Mouse (Mus musculus) lung, adult 2 months (tissue): ENCODE results near the gene Tfdp2. TPM values are rescaled to one million over a fixed set of nuclear protein-coding genes. Genes with fewer than 3 reads are reported as not detected.
A peak's percentile ranks its signal among the peaks of the same experiment; 100 is the strongest.

ENCODE experiments used
- DNase-seq: peaks from one replicate; pipeline ENCODE4 v3.0.0; 2022
- H3K4me1 ChIP-seq: fragments of 200-500 bp; 2 replicates; pipeline ENCODE4 v1.6.1; 2011; ENCODE audit warnings: low read length; ENCODE audit not compliant: control insufficient read depth, insufficient read depth
- H3K4me3 ChIP-seq: fragments of 200-500 bp; replicated peaks from 2 replicates; pipeline ENCODE3; 2011; ENCODE audit warnings: low read depth, mild to moderate bottlenecking, control low read depth, low read length; ENCODE audit errors: extremely low read depth
- CTCF ChIP-seq: fragments of 200-500 bp; IDR thresholded peaks from 2 replicates; pipeline ENCODE4 v1.5.1; 2011; ENCODE audit warnings: mild to moderate bottlenecking, low read length, control low read depth; ENCODE audit not compliant: insufficient read depth
- POLR2A ChIP-seq: fragments of 200-500 bp; IDR thresholded peaks from 2 replicates; pipeline ENCODE4 v1.6.1; 2011; ENCODE audit warnings: low read depth, mild to moderate bottlenecking, control low read depth, low read length, borderline replicate concordance; ENCODE audit errors: extremely low read depth
- WGBS: fragments of 180-500 bp; shearing (Covaris S2); methylation state at CpG from one replicate; pipeline ENCODE4 v1.1.7; 2018; 5-methylcytosine and 5-hydroxymethylcytosine counted together
- polyA plus RNA-seq: library from polyadenylated mRNA; depleted of rRNA; stranded (reverse); fragments of >200 nt; gene quantifications from 2 replicates; pipeline ENCODE4 v1.2.3, GENCODE M21; 2012

Gene Tfdp2
- polyA plus RNA-seq, 1 experiment, result 19.5 TPM

DNA sequence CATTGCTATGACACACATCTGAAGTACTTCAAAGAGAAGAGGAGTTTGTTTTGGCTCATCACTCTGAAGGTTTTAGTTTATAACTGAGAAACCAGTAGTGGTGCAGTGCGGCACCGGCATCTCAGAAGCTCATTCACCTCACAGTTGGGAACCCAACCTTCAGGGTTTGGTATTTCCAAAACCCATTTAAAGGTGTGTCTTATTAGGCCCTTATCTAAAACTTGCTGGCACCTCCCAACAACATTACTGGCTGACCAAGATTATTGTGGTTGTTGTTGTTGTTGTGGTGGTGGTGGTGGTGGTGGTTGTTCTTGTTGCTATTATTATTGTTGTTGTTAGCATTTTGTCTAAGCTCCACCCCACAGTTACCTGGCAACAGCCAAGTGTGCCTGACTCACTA is 58.7 kb downstream of the Tfdp2 start:
- 94% methylated on average over 2 of the region's 2 CpGs for WGBS
- no peak for DNase-seq
- Histone ChIP-seq H3K4me3 (no peak overlapping the region), H3K4me1 (peaks cover 4% of the 10 kb centered on the region)
- no peak for TF ChIP-seq POLR2A

- Histone ChIP-seq H3K4me3 (no peak overlapping the region), H3K4me1 (peaks cover 4% of the 10 kb centered on the region)
- no peak for DNase-seq
- WGBS, result 45% methylated on average over 6 of the region's 6 CpGs
- no peak for TF ChIP-seq CTCF
- TF ChIP-seq POLR2A, result no peak
Observed at GRCm38 (mm10) chr9:96258478-96258877, 62.4 kb downstream of the Tfdp2 start.

DNA sequence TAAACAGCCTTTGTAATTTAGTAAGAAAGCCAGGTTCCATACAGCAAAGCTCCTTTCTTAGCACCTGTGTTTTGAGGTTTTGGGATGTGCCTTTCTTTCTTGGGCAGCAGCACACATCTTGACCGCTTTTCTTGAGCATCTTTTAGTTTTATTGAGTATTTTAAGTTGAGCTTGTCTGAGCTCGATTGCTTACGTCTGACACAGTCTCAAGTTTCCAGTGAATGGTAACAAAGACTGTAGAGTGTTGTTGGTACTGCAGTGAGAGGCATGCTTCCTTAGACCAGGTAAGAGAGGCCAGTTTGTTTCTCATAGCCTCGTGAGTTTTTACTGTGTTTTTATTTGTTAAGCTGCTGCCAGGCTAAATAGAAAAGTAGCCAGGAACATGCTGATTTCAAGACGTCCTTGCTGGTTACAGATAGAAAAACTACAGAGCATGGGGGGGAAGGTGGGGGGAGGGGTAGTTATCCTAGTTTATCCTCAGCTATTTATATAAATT is 63.0 kb downstream of the Tfdp2 start:
- peak overlapping the region; percentile 16 for H3K4me3 ChIP-seq
- 18% methylated on average over 5 of the region's 5 CpGs for WGBS
- TF ChIP-seq POLR2A (no peak), CTCF (no peak)
- peaks cover 4% of the 10 kb centered on the region for H3K4me1 ChIP-seq
- no peak for DNase-seq

DNA sequence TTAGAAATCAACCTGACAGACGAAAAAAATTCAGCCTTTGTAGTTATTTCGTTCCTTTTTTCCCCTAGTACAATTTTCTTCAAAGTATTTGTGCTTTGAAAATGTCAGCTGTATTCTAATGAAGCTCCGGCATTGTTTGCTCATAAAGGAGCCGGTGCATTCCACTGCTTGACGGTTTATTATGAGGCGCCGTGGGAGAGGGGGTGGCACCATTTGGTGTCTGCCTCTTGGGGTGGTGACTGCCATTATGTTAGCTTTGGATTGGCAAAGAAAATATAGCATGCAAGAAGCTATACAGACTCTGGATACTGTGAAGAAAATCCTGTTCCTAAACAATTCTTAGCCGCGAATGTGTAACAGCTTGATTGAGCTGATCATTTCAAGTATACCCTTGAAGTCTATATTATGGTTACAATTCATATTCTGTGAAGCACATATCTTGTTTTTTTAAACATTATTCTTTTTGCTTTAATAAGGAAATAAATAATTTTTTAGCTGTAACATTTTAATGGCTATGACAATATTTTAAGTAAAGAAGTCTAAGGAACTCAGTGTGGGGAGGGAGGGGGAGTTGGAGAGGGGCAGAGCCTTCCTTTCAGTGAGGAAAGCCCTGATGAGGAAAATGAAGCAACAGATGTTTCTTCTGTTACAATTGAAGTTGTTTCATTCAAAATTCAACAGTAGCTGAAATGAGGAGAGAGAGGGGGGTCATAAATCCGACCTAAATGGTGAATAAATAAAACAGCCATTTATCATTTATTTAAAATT is 63.9 kb downstream of the Tfdp2 start:
- H3K4me3 ChIP-seq, result no peak overlapping the region
- 8% methylated on average over 10 of the region's 10 CpGs for WGBS
- H3K4me1 ChIP-seq, result peaks cover 4% of the 10 kb centered on the region
- TF ChIP-seq POLR2A, result no peak
- no peak for TF ChIP-seq CTCF
- no peak for DNase-seq

- TF ChIP-seq POLR2A, result no peak
- no peak for TF ChIP-seq CTCF
- 87% methylated on average over 4 of the region's 4 CpGs for WGBS
- H3K4me1 ChIP-seq, result peaks cover 4% of the 10 kb centered on the region
- no peak for DNase-seq
- H3K4me3 ChIP-seq, result no peak overlapping the region
Observed at GRCm38 (mm10) chr9:96261101-96261500, 65.0 kb downstream of the Tfdp2 start.

- TF ChIP-seq POLR2A (no peak), CTCF (no peak)
- Histone ChIP-seq H3K4me3 (no peak overlapping the region), H3K4me1 (peaks cover 4% of the 10 kb centered on the region)
- DNase-seq, result no peak
- 97% methylated on average over 6 of the region's 6 CpGs for WGBS
Observed at GRCm38 (mm10) chr9:96261980-96262379, 65.9 kb downstream of the Tfdp2 start.

- H3K4me3 ChIP-seq, result no peak overlapping the region
- WGBS, result 84% methylated on average over 6 of the region's 6 CpGs
- no peak for TF ChIP-seq CTCF
- no peak for TF ChIP-seq POLR2A
- no peak for DNase-seq
- H3K4me1 ChIP-seq, result no peaks in the 10 kb centered on the region; the same call in 1 of the 2 replicates
Observed at GRCm38 (mm10) chr9:96266793-96267558, 70.9 kb downstream of the Tfdp2 start.

GRCm38 (mm10) chr9:96267559-96267948 is 71.5 kb downstream of the Tfdp2 start:
- Histone ChIP-seq H3K4me1 (no peaks in the 10 kb centered on the region; the same call in 1 of the 2 replicates), H3K4me3 (no peak overlapping the region)
- no peak for DNase-seq
- 79% methylated on average over 1 of the region's 1 CpGs for WGBS
- no peak for TF ChIP-seq CTCF
- TF ChIP-seq POLR2A, result no peak

DNA sequence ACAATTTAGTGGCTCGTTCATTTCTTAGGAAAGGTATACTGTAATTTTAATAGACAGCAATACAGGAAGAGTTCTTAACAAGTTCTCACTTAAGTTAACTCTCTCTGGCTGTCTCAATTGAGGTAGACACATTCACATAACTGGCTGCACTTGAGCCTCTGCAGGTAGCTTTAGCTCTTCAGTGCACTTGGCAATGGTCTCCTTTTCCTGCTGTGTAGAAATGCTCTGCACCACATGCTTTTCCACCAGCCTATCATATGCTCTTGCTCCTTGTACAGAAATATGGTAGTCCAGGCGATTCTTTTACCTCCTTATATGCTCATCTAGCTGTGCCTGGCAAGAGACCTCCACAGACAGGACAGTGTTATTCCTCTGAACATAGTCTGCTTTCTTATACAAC is 73.7 kb downstream of the Tfdp2 start:
- Histone ChIP-seq H3K4me1 (no peaks in the 10 kb centered on the region; the same call in 1 of the 2 replicates), H3K4me3 (no peak overlapping the region)
- TF ChIP-seq POLR2A (no peak), CTCF (no peak)
- WGBS, result 93% methylated on average over 2 of the region's 2 CpGs
- DNase-seq, result no peak
